25 mouse cellular contexts compared by ENCODE assay signal in genomic region chr11:80589387-80589786, GRCm38 (mm10).
"Had no signal": no experiment of that assay in that cellular context is flagged by ENCODE, and none has a peak within 500 bp of the region (broad histone marks: within the 10 kb centered on the region; RNA-seq: fewer than 3 reads in every experiment).

No protein-coding gene starts in this region.

- H3K4me3 ChIP-seq: gastrocnemius, adult 2 months; heart, embryonic 13.5 days; heart, embryonic 15.5 days; hindbrain, embryonic 12.5 days; layer of hippocampus, adult 2 months; left cerebral cortex, adult 2 months; limb, embryonic 10.5 days; limb, embryonic 12.5 days; liver, embryonic 13.5 days; liver, embryonic 15.5 days had no signal

- H3K9me3 ChIP-seq: heart, embryonic 13.5 days; heart, embryonic 15.5 days; hindbrain, embryonic 12.5 days; limb, embryonic 10.5 days; limb, embryonic 12.5 days; liver, embryonic 13.5 days; liver, embryonic 15.5 days had no signal

- H3K27ac ChIP-seq: gastrocnemius, adult 2 months; heart, embryonic 13.5 days; heart, embryonic 15.5 days; hindbrain, embryonic 12.5 days; layer of hippocampus, adult 2 months; left cerebral cortex, adult 2 months; limb, embryonic 10.5 days; limb, embryonic 12.5 days; liver, embryonic 13.5 days; liver, embryonic 15.5 days had no signal

- H3K27me3 ChIP-seq: heart, embryonic 13.5 days; heart, embryonic 15.5 days; hindbrain, embryonic 12.5 days; limb, embryonic 12.5 days; liver, embryonic 13.5 days; liver, embryonic 15.5 days had no signal

- H3K4me1 ChIP-seq: heart, embryonic 15.5 days; liver, embryonic 13.5 days; liver, embryonic 15.5 days had no signal

- H3K4me2 ChIP-seq: heart, embryonic 11.5 days; heart, embryonic 13.5 days; heart, embryonic 15.5 days; hindbrain, embryonic 12.5 days; limb, embryonic 12.5 days; liver, embryonic 11.5 days; liver, embryonic 13.5 days; liver, embryonic 15.5 days had no signal

- ATAC-seq: hindbrain, embryonic 16.5 days; intestine, embryonic 16.5 days had no signal

- DNase-seq: gastrocnemius, adult 2 months; gastrocnemius, postnatal 10 days; gastrocnemius, postnatal 25 days; heart, adult 18-20 months; heart, postnatal 14 days; heart, postnatal 36 days; kidney, adult 18-20 months; kidney, adult 8-10 months; kidney, postnatal 10 days; kidney, postnatal 25 days; kidney, postnatal 4 days; liver; liver, embryonic 13.5 days had no signal

- H3K36me3 ChIP-seq: heart, embryonic 15.5 days; hindbrain, embryonic 12.5 days; limb, embryonic 10.5 days; limb, embryonic 12.5 days; liver, embryonic 15.5 days had no signal

- H3K9ac ChIP-seq: heart, embryonic 13.5 days; heart, embryonic 15.5 days; hindbrain, embryonic 12.5 days; limb, embryonic 12.5 days; liver, embryonic 13.5 days; liver, embryonic 15.5 days had no signal
